Mouse (Mus musculus): ENCODE data around the gene Zfp36.

GRCm38 (mm10) chr7:28334534-28334933 lies 45.5 kb downstream of the Zfp36 start:
- TF ChIP-seq CTCF (conservative IDR thresholded peaks at IDR 0.05; ENCODE audit: insufficient read depth, insufficient read length, low read depth, low read length) (no peak), POLR2A (IDR thresholded peaks at IDR 0.05; ENCODE audit: low read depth, low read length) (no peak)

Measured in kidney, adult 2 months (tissue).